Mouse (Mus musculus) bone marrow macrophage, adult 2 months (primary cell): Measurements from ENCODE around the gene Ikzf1.

Experiments used
- CTCF ChIP-seq: IDR thresholded peaks from 2 replicates; pipeline ENCODE4 v1.5.1; 2012; ENCODE audit warnings: low read depth, mild to moderate bottlenecking, low read length, moderate library complexity
- POLR2A ChIP-seq: IDR thresholded peaks from 2 replicates; pipeline ENCODE4 v1.6.1; 2012; ENCODE audit warnings: mild to moderate bottlenecking, low read depth, low read length, borderline replicate concordance

DNA sequence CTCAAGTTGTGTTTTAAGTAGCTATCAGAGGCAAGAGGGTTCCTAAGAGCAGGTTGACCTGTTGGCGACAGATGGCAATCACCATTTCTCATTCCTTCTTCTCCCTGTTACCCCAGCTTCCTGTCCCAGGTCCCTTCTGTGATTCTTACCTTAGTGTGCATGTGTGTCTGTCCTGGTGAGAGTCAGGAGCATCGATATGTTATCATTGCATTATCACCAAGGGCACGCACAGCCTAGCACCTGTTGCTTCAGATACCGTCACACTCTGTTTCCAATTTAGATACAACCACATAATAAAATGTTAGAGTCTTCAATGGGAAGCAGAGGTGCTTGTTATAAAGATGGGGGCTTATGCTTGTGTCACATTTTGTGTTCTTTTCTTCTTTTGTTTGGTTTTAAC lies 87.4 kb downstream of the Ikzf1 start:
- TF ChIP-seq POLR2A (no peak), CTCF (no peak)
